Mouse (Mus musculus): Measurements from ENCODE around the gene Cntn4.

- TF ChIP-seq CTCF (IDR thresholded peaks at IDR 0.05; ENCODE audit: low read depth) (no peak), EP300 (optimal IDR thresholded peaks at IDR 0.05) (no peak)
These were observed 401.2 kb downstream of the Cntn4 start for GRCm38 (mm10) chr6:106078629-106079028.
